Mouse (Mus musculus) neural tube, embryonic 12.5 days (tissue): Measurements from ENCODE around the gene Mrpl42. TPM values are rescaled to one million over a fixed set of nuclear protein-coding genes. Genes with fewer than 3 reads are reported as not detected.

Experiments
- ATAC-seq: fragments of 200-750 bp; cut with Nextera tagmentation; 2 replicates; pipeline ENCODE4 v1.8.0; 2017; ENCODE audit warnings: low read depth, mild to moderate bottlenecking, moderate TSS enrichment, moderate library complexity; ENCODE audit not compliant: low FRiP score
- H3K27ac ChIP-seq: fragments of 300-500 bp; sonication (generic); 2 replicates; pipeline ENCODE4 v1.5.1; 2016
- H3K27me3 ChIP-seq: fragments of 300-500 bp; sonication (generic); replicated peaks from 2 replicates; pipeline ENCODE4 v1.6.1; 2016; ENCODE audit warnings: mild to moderate bottlenecking
- H3K36me3 ChIP-seq: fragments of 300-500 bp; sonication (generic); 2 replicates; pipeline ENCODE4 v1.6.1; 2016; ENCODE audit warnings: mild to moderate bottlenecking
- H3K4me1 ChIP-seq: fragments of 300-500 bp; sonication (generic); 2 replicates; pipeline ENCODE4 v1.6.1; 2016
- H3K4me2 ChIP-seq: fragments of 300-500 bp; sonication (generic); replicated peaks from 2 replicates; pipeline ENCODE4 v1.6.1; 2016; ENCODE audit warnings: mild to moderate bottlenecking
- H3K4me3 ChIP-seq: fragments of 300-500 bp; sonication (generic); 2 replicates; pipeline ENCODE4 v1.5.1; 2016
- H3K9ac ChIP-seq: fragments of 300-500 bp; sonication (generic); 2 replicates; pipeline ENCODE4 v1.6.1; 2016; ENCODE audit warnings: mild to moderate bottlenecking
- H3K9me3 ChIP-seq: fragments of 300-500 bp; sonication (generic); 2 replicates; pipeline ENCODE4 v1.6.1; 2016; ENCODE audit warnings: mild to moderate bottlenecking
- WGBS: fragments of 180-500 bp; shearing (Covaris S2); methylation state at CpG from one replicate; pipeline ENCODE4 v1.1.7; 2016; 5-methylcytosine and 5-hydroxymethylcytosine counted together
- polyA plus RNA-seq: library from polyadenylated mRNA; unstranded; fragments of >200 nt; fragmentation: Nextera tagmentation; extraction: Ambion mirVana; gene quantifications from 2 replicates; pipeline ENCODE4 v1.2.1, GENCODE M21; 2016

The Mrpl42 gene
- polyA plus RNA-seq, 1 experiment from 2014 or later: 262 TPM

- no peaks in the 10 kb centered on the region for H3K36me3 ChIP-seq
- WGBS: 89% methylated on average over 11 of the region's 11 CpGs
- H3K27ac ChIP-seq: no peak overlapping the region
Measured at GRCm38 (mm10) chr10:95471889-95472547, 29.7 kb downstream of the Mrpl42 start.

GRCm38 (mm10) chr10:95471186-95471585, 30.6 kb downstream of the Mrpl42 start:
- Histone ChIP-seq H3K4me3 (no peak overlapping the region), H3K27me3 (no peaks in the 10 kb centered on the region), H3K9me3 (no peaks in the 10 kb centered on the region), H3K4me2 (no peak overlapping the region), H3K4me1 (no peaks in the 10 kb centered on the region), H3K27ac (no peak overlapping the region), H3K9ac (no peak overlapping the region), H3K36me3 (no peaks in the 10 kb centered on the region)
- WGBS: 78% methylated on average over 3 of the region's 3 CpGs
- no peak for ATAC-seq

More at GRCm38 (mm10) chr10:95471889-95472547, 29.7 kb downstream of the Mrpl42 start:
- H3K4me3 ChIP-seq: no peak overlapping the region
- no peaks in the 10 kb centered on the region for H3K4me1 ChIP-seq
- ATAC-seq: no peak
- no peaks in the 10 kb centered on the region for H3K9me3 ChIP-seq
- no peak overlapping the region for H3K9ac ChIP-seq
- no peaks in the 10 kb centered on the region for H3K27me3 ChIP-seq
- no peak overlapping the region for H3K4me2 ChIP-seq

GRCm38 (mm10) chr10:95468894-95469293, 32.8 kb downstream of the Mrpl42 start:
- no peak overlapping the region for H3K4me2 ChIP-seq
- no peak overlapping the region for H3K27ac ChIP-seq
- WGBS: 73% methylated on average over 4 of the region's 4 CpGs
- H3K9me3 ChIP-seq: no peaks in the 10 kb centered on the region
- H3K27me3 ChIP-seq: no peaks in the 10 kb centered on the region
- no peak for ATAC-seq
- no peak overlapping the region for H3K9ac ChIP-seq
- H3K4me1 ChIP-seq: no peaks in the 10 kb centered on the region
- no peaks in the 10 kb centered on the region for H3K36me3 ChIP-seq
- no peak overlapping the region for H3K4me3 ChIP-seq

- Histone ChIP-seq H3K36me3 (no peaks in the 10 kb centered on the region), H3K27me3 (no peaks in the 10 kb centered on the region), H3K4me1 (no peaks in the 10 kb centered on the region), H3K4me3 (no peak overlapping the region), H3K4me2 (no peak overlapping the region), H3K27ac (no peak overlapping the region), H3K9ac (no peak overlapping the region), H3K9me3 (no peaks in the 10 kb centered on the region)
- no peak for ATAC-seq
- 61% methylated on average over 4 of the region's 4 CpGs for whole genome bisulfite sequencing
Measured at GRCm38 (mm10) chr10:95465485-95465896, 36.2 kb downstream of the Mrpl42 start.

- ATAC-seq: no peak
- Histone ChIP-seq H3K36me3 (no peaks in the 10 kb centered on the region), H3K4me3 (no peak overlapping the region), H3K4me2 (no peak overlapping the region), H3K4me1 (no peaks in the 10 kb centered on the region), H3K27me3 (no peaks in the 10 kb centered on the region), H3K27ac (no peak overlapping the region), H3K9ac (no peak overlapping the region), H3K9me3 (no peaks in the 10 kb centered on the region)
- WGBS: 72% methylated on average over 6 of the region's 6 CpGs
Measured at GRCm38 (mm10) chr10:95464527-95464926, 37.2 kb downstream of the Mrpl42 start.

- no peak overlapping the region for H3K4me2 ChIP-seq
- no peak overlapping the region for H3K27ac ChIP-seq
- ATAC-seq: no peak
- no peaks in the 10 kb centered on the region for H3K36me3 ChIP-seq
- H3K4me1 ChIP-seq: no peaks in the 10 kb centered on the region
- no peak overlapping the region for H3K4me3 ChIP-seq
- no peaks in the 10 kb centered on the region for H3K27me3 ChIP-seq
- WGBS: 67% methylated on average over 1 of the region's 1 CpGs
- no peak overlapping the region for H3K9ac ChIP-seq
- no peaks in the 10 kb centered on the region for H3K9me3 ChIP-seq
Measured at GRCm38 (mm10) chr10:95462231-95462630, 39.5 kb downstream of the Mrpl42 start.

- no peak overlapping the region for H3K4me3 ChIP-seq
- H3K9ac ChIP-seq: no peak overlapping the region
- 65% methylated on average over 4 of the region's 4 CpGs for WGBS
- H3K4me2 ChIP-seq: no peak overlapping the region
- H3K36me3 ChIP-seq: no peaks in the 10 kb centered on the region
- no peak overlapping the region for H3K27ac ChIP-seq
- no peak for ATAC-seq
- H3K9me3 ChIP-seq: no peaks in the 10 kb centered on the region
- H3K27me3 ChIP-seq: no peaks in the 10 kb centered on the region
- no peaks in the 10 kb centered on the region for H3K4me1 ChIP-seq
Measured at GRCm38 (mm10) chr10:95461053-95461553, 40.6 kb downstream of the Mrpl42 start.

GRCm38 (mm10) chr10:95458050-95458806, 43.5 kb downstream of the Mrpl42 start:
- no peaks in the 10 kb centered on the region for H3K36me3 ChIP-seq
- H3K9ac ChIP-seq: no peak overlapping the region
- H3K4me3 ChIP-seq: no peak overlapping the region
- 89% methylated on average over 9 of the region's 9 CpGs for WGBS
- no peaks in the 10 kb centered on the region for H3K4me1 ChIP-seq
- no peak overlapping the region for H3K27ac ChIP-seq
- no peak for ATAC-seq
- H3K9me3 ChIP-seq: no peaks in the 10 kb centered on the region
- H3K4me2 ChIP-seq: no peak overlapping the region
- no peaks in the 10 kb centered on the region for H3K27me3 ChIP-seq

GRCm38 (mm10) chr10:95457367-95458049, 44.2 kb downstream of the Mrpl42 start:
- Histone ChIP-seq H3K4me3 (no peak overlapping the region), H3K27me3 (no peaks in the 10 kb centered on the region), H3K4me2 (no peak overlapping the region), H3K9ac (no peak overlapping the region), H3K27ac (no peak overlapping the region), H3K4me1 (no peaks in the 10 kb centered on the region), H3K36me3 (no peaks in the 10 kb centered on the region), H3K9me3 (no peaks in the 10 kb centered on the region)
- no peak for ATAC-seq
- WGBS: 86% methylated on average over 8 of the region's 8 CpGs

- Histone ChIP-seq H3K27ac (no peak overlapping the region), H3K36me3 (no peaks in the 10 kb centered on the region), H3K9me3 (no peaks in the 10 kb centered on the region), H3K4me1 (no peaks in the 10 kb centered on the region), H3K4me2 (no peak overlapping the region), H3K4me3 (no peak overlapping the region), H3K9ac (no peak overlapping the region), H3K27me3 (no peaks in the 10 kb centered on the region)
- 73% methylated on average over 2 of the region's 2 CpGs for WGBS
- ATAC-seq: no peak
Measured at GRCm38 (mm10) chr10:95456103-95456502, 45.6 kb downstream of the Mrpl42 start.

GRCm38 (mm10) chr10:95453282-95453681, 48.5 kb downstream of the Mrpl42 start:
- Histone ChIP-seq H3K27me3 (no peaks in the 10 kb centered on the region), H3K36me3 (no peaks in the 10 kb centered on the region), H3K9ac (no peak overlapping the region), H3K4me2 (no peak overlapping the region), H3K27ac (no peak overlapping the region), H3K4me3 (no peak overlapping the region), H3K9me3 (no peaks in the 10 kb centered on the region), H3K4me1 (no peaks in the 10 kb centered on the region)
- 89% methylated on average over 5 of the region's 5 CpGs for WGBS
- no peak for ATAC-seq

- no peak overlapping the region for H3K27ac ChIP-seq
- H3K4me2 ChIP-seq: no peak overlapping the region
- H3K4me3 ChIP-seq: no peak overlapping the region
- no peaks in the 10 kb centered on the region for H3K9me3 ChIP-seq
- H3K27me3 ChIP-seq: no peaks in the 10 kb centered on the region
- no peak overlapping the region for H3K9ac ChIP-seq
- no peak for ATAC-seq
- H3K36me3 ChIP-seq: no peaks in the 10 kb centered on the region
- 91% methylated on average over 6 of the region's 6 CpGs for WGBS
- H3K4me1 ChIP-seq: no peaks in the 10 kb centered on the region
Measured at GRCm38 (mm10) chr10:95449033-95449432, 52.7 kb downstream of the Mrpl42 start.
